Mouse (Mus musculus) limb, embryonic 11.5 days (tissue): Measurements from ENCODE around the gene Tfb2m. TPM values are rescaled to one million over a fixed set of nuclear protein-coding genes. Genes with fewer than 3 reads are reported as not detected.
"Not testable (repeated sequence)": the region's sequence is repeated elsewhere in the genome, so short reads cannot be mapped to it uniquely, and the experiment has no call there.

Source experiments
- ATAC-seq: fragments of 200-750 bp; cut with Nextera tagmentation; 2 replicates; pipeline ENCODE4 v1.8.0; 2017; ENCODE audit warnings: low read depth; ENCODE audit not compliant: insufficient number of reproducible peaks, low FRiP score, low TSS enrichment
- DNase-seq: peaks from one replicate; pipeline ENCODE4 v3.0.0-alpha.2; 2015; ENCODE audit warnings: low spot score
- H3K27ac ChIP-seq: fragments of 300-500 bp; sonication (generic); replicated peaks from 2 replicates; pipeline ENCODE4 v1.5.1; 2014; ENCODE audit warnings: low read depth, mild to moderate bottlenecking, low read length
- H3K27me3 ChIP-seq: fragments of 300-500 bp; sonication (generic); 2 replicates; pipeline ENCODE4 v1.6.1; 2014; ENCODE audit warnings: mild to moderate bottlenecking, low read length, mixed read lengths; ENCODE audit not compliant: control insufficient read depth, insufficient read depth
- H3K36me3 ChIP-seq: fragments of 300-500 bp; sonication (generic); 2 replicates; pipeline ENCODE4 v1.6.1; 2014; ENCODE audit warnings: mild to moderate bottlenecking, low read length, moderate library complexity, mixed read lengths; ENCODE audit not compliant: control insufficient read depth, insufficient read depth
- H3K4me1 ChIP-seq: fragments of 300-500 bp; sonication (generic); 2 replicates; pipeline ENCODE4 v1.6.1; 2014; ENCODE audit warnings: low read length, mixed read lengths; ENCODE audit not compliant: control insufficient read depth, insufficient read depth
- H3K4me2 ChIP-seq: fragments of 300-500 bp; sonication (generic); 2 replicates; pipeline ENCODE4 v1.6.1; 2014; ENCODE audit warnings: low read depth, mild to moderate bottlenecking, moderate library complexity; ENCODE audit not compliant: severe bottlenecking
- H3K4me3 ChIP-seq: fragments of 300-500 bp; sonication (generic); 2 replicates; pipeline ENCODE4 v1.5.1; 2014; ENCODE audit warnings: low read depth, low read length
- H3K9ac ChIP-seq: fragments of 300-500 bp; sonication (generic); 2 replicates; pipeline ENCODE4 v1.6.1; 2014; ENCODE audit warnings: mild to moderate bottlenecking, low read length
- H3K9me3 ChIP-seq: fragments of 300-500 bp; sonication (generic); 2 replicates; pipeline ENCODE4 v1.6.1; 2016; ENCODE audit warnings: low read length; ENCODE audit not compliant: control insufficient read depth
- WGBS: fragments of 180-500 bp; shearing (Covaris S2); extraction: QIAGEN DNeasy Blood & Tissue Kit; methylation state at CpG from one replicate; pipeline ENCODE4 v1.1.7; 2014; 5-methylcytosine and 5-hydroxymethylcytosine counted together
- polyA plus RNA-seq: library from polyadenylated mRNA; unstranded; fragments of >200 nt; fragmentation: Nextera tagmentation; extraction: Ambion mirVana; gene quantifications from 2 replicates; pipeline ENCODE4 v1.2.1, GENCODE M21; 2014

The Tfb2m gene
- polyA plus RNA-seq, result 27.8 and 29.2 TPM in 2 replicates

GRCm38 (mm10) chr1:179545768-179546550, at the start of gene Tfb2m, which contains the start of gene Cnst:
Tfb2m (minus strand) TSS chr1:179546267.
Cnst (plus strand) TSS chr1:179546370.
- DNase-seq, result peak; percentile 99
- not testable (repeated sequence) for H3K9me3 ChIP-seq, H3K4me1 ChIP-seq, H3K36me3 ChIP-seq, H3K27me3 ChIP-seq
- H3K4me2 ChIP-seq, result peak within 1 kb of the TSS; percentile 66
- H3K9ac ChIP-seq, result peak within 1 kb of the TSS; percentile 72
- peak within 1 kb of the TSS; percentile 86 for H3K27ac ChIP-seq
- ATAC-seq, result peak; percentile 100
- peak within 1 kb of the TSS; percentile 76 for H3K4me3 ChIP-seq
- under 1% methylated on average over 69 of the region's 69 CpGs for WGBS

- H3K9ac ChIP-seq, result no peak overlapping the region
- H3K36me3 ChIP-seq, result no peaks in the 10 kb centered on the region
- no peak overlapping the region for H3K27ac ChIP-seq
- H3K4me2 ChIP-seq, result no peak overlapping the region
- H3K4me3 ChIP-seq, result no peak overlapping the region
- ATAC-seq (no peak), DNase-seq (no peak)
- H3K9me3 ChIP-seq, result no peaks in the 10 kb centered on the region; the same call in 1 of the 2 replicates
- WGBS, result 76% methylated on average over 7 of the region's 7 CpGs
- H3K4me1 ChIP-seq, result 0 out of 2 replicates have a peak, but pooled peaks cover 2% of the 10 kb centered on the region
- H3K27me3 ChIP-seq, result no peaks in the 10 kb centered on the region
Measured at GRCm38 (mm10) chr1:179592972-179593371, 46.9 kb upstream of the Tfb2m start.

- no peaks in the 10 kb centered on the region; the same call in 1 of the 2 replicates for H3K9me3 ChIP-seq
- H3K4me2 ChIP-seq, result no peak overlapping the region
- 0 out of 2 replicates have a peak, but pooled peaks cover 2% of the 10 kb centered on the region for H3K4me1 ChIP-seq
- H3K4me3 ChIP-seq, result no peak overlapping the region
- no peaks in the 10 kb centered on the region for H3K27me3 ChIP-seq
- ATAC-seq, result no peak
- WGBS, result 100% methylated on average over 2 of the region's 2 CpGs
- H3K27ac ChIP-seq, result no peak overlapping the region
- DNase-seq, result no peak
- no peak overlapping the region for H3K9ac ChIP-seq
- no peaks in the 10 kb centered on the region for H3K36me3 ChIP-seq
Measured at GRCm38 (mm10) chr1:179592143-179592542, 46.1 kb upstream of the Tfb2m start.

- no peak overlapping the region for H3K9ac ChIP-seq
- 0 out of 2 replicates have a peak, but pooled peaks cover 2% of the 10 kb centered on the region for H3K4me1 ChIP-seq
- H3K27me3 ChIP-seq, result no peaks in the 10 kb centered on the region
- 90% methylated on average over 12 of the region's 12 CpGs for WGBS
- H3K9me3 ChIP-seq, result no peaks in the 10 kb centered on the region; the same call in 1 of the 2 replicates
- H3K27ac ChIP-seq, result no peak overlapping the region
- no peak overlapping the region for H3K4me2 ChIP-seq
- H3K4me3 ChIP-seq, result no peak overlapping the region
- no peak for DNase-seq
- no peaks in the 10 kb centered on the region for H3K36me3 ChIP-seq
- ATAC-seq, result no peak
Measured at GRCm38 (mm10) chr1:179591639-179592038, 45.6 kb upstream of the Tfb2m start.

- Histone ChIP-seq H3K4me3 (no peak overlapping the region), H3K27me3 (no peaks in the 10 kb centered on the region), H3K4me2 (no peak overlapping the region), H3K4me1 (0 out of 2 replicates have a peak, but pooled peaks cover 2% of the 10 kb centered on the region), H3K36me3 (no peaks in the 10 kb centered on the region), H3K9ac (no peak overlapping the region), H3K9me3 (no peaks in the 10 kb centered on the region), H3K27ac (no peak overlapping the region)
- no peak for DNase-seq
- 82% methylated on average over 4 of the region's 4 CpGs for WGBS
- ATAC-seq, result no peak
Measured at GRCm38 (mm10) chr1:179588230-179588629, 42.2 kb upstream of the Tfb2m start.

GRCm38 (mm10) chr1:179586430-179587095, 40.5 kb upstream of the Tfb2m start:
- 25% methylated on average over 3 of the region's 3 CpGs for WGBS
- Histone ChIP-seq H3K4me2 (no peak overlapping the region), H3K9me3 (no peaks in the 10 kb centered on the region), H3K4me3 (no peak overlapping the region), H3K9ac (no peak overlapping the region), H3K4me1 (0 out of 2 replicates have a peak, but pooled peaks cover 2% of the 10 kb centered on the region), H3K27me3 (no peaks in the 10 kb centered on the region), H3K36me3 (no peaks in the 10 kb centered on the region), H3K27ac (no peak overlapping the region)
- no peak for DNase-seq
- no peak for ATAC-seq

GRCm38 (mm10) chr1:179585646-179586045, 39.6 kb upstream of the Tfb2m start:
- WGBS, result 88% methylated on average over 9 of the region's 9 CpGs
- no peak for DNase-seq
- no peak overlapping the region for H3K27ac ChIP-seq
- no peak overlapping the region for H3K4me3 ChIP-seq
- H3K36me3 ChIP-seq, result no peaks in the 10 kb centered on the region
- peaks cover 2% of the 10 kb centered on the region; the same call in 1 of the 2 replicates for H3K4me1 ChIP-seq
- no peak overlapping the region for H3K9ac ChIP-seq
- no peak for ATAC-seq
- H3K9me3 ChIP-seq, result no peaks in the 10 kb centered on the region
- H3K27me3 ChIP-seq, result no peaks in the 10 kb centered on the region
- no peak overlapping the region for H3K4me2 ChIP-seq

- Histone ChIP-seq H3K9ac (no peak overlapping the region), H3K4me2 (no peak overlapping the region), H3K4me1 (peaks cover 2% of the 10 kb centered on the region; the same call in 1 of the 2 replicates), H3K4me3 (no peak overlapping the region), H3K27ac (no peak overlapping the region), H3K36me3 (no peaks in the 10 kb centered on the region), H3K27me3 (no peaks in the 10 kb centered on the region), H3K9me3 (no peaks in the 10 kb centered on the region)
- 87% methylated on average over 4 of the region's 4 CpGs for WGBS
- no peak for ATAC-seq
- DNase-seq, result no peak
Measured at GRCm38 (mm10) chr1:179584220-179584619, 38.2 kb upstream of the Tfb2m start.
